ENCODE assay signal across 8 mouse cellular contexts in the genomic region with DNA sequence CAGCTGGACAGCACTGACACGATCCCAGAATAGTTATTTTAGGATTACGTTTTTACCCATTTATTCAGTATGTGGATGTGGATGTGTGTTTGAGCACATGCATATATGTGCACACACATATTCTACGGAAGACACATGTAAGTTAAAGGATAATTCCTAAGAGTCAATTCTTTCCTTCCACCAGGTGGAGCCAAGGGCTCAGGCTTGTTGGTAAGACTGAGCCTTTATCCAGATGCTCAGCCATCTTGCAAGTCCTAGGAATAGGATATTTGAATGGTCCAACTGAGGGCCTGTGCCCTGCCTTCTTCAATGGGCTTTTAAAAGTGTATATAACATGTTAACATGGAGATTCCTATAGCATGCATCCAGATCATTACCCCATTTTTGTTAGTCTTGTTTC. TPM values are rescaled to one million over a fixed set of nuclear protein-coding genes. Genes with fewer than 3 reads are reported as not detected.
A peak's percentile ranks its signal among the peaks of the same experiment; 100 is the strongest.
DNase-seq lines count a peak whose midpoint lies in the region; TF ChIP-seq lines count a peak whose summit lies in the region.

No protein-coding gene starts in this region.

- no peak for TF ChIP-seq POLR2A in lung, adult 2 months (IDR thresholded peaks at IDR 0.05; ENCODE audit: borderline replicate concordance, extremely low read depth, low read depth, low read length)
- TF ChIP-seq POLR2A in brain, embryonic 14.5 days (IDR thresholded peaks at IDR 0.05; ENCODE audit: borderline replicate concordance, extremely low read depth, insufficient read depth, insufficient read length, poor library complexity, severe bottlenecking), result no peak

- TF ChIP-seq CTCF in lung, adult 2 months (IDR thresholded peaks at IDR 0.05; ENCODE audit: insufficient read depth, low read length), result no peak
- TF ChIP-seq CTCF in brain, embryonic 14.5 days (IDR thresholded peaks at IDR 0.05; ENCODE audit: borderline replicate concordance, extremely low read depth, insufficient read depth, insufficient read length), result peak; percentile 24; the same call in 1 of the 2 replicates

- H3K4me3 ChIP-seq in lung, adult 2 months (replicated peaks; ENCODE audit: extremely low read depth, low read depth, low read length), result no peak overlapping the region

- peak; percentile 47 for DNase-seq in gastrocnemius, adult 18-20 months (ENCODE audit: low spot score)
- DNase-seq in gastrocnemius, adult 8-10 months (ENCODE audit: low spot score in 2 of 2), result no peak
- DNase-seq in lung, postnatal 10 days, result peak; percentile 50
- no peak for DNase-seq in lung, adult 2 months
- DNase-seq in brain, embryonic 14.5 days (ENCODE audit: low read depth), result peak; percentile 67
- DNase-seq in layer of hippocampus, adult 8-10 months (ENCODE audit: low spot score in 2 of 2), result peak; percentile 19 to 47
- DNase-seq in ovary, postnatal 36 days (ENCODE audit: low spot score), result no peak
- no peak for DNase-seq in urinary bladder, adult 2 months (ENCODE audit: low spot score)

- WGBS in lung, adult 2 months, result 86% methylated on average over 3 of the region's 3 CpGs

- no peaks in the 10 kb centered on the region for H3K4me1 ChIP-seq in lung, adult 2 months (ENCODE audit: control insufficient read depth, insufficient read depth, low read length)

RNA-seq across cellular contexts. Expression of a gene that starts 38.8 kb away (rescaled TPM):
- total RNA-seq in gastrocnemius, adult 18-20 months (2021), result 10 to 100 TPM; 13.1 to 15.7 TPM
- 10 to 100 TPM; 13.0 to 19.2 (median 17.3) TPM for total RNA-seq in gastrocnemius, adult 8-10 months (2022)
- polyA plus RNA-seq in lung, adult 2 months (2012; rRNA removed), result 5.7 and 7.5 TPM in 2 replicates
- polyA plus RNA-seq in brain, embryonic 14.5 days (2012; rRNA removed), result 7.5 and 7.8 TPM in 2 replicates
- 10 to 100 TPM; 16.8 to 20.3 (median 20.0) TPM for total RNA-seq in layer of hippocampus, adult 8-10 months (2022)
- polyA plus RNA-seq in urinary bladder, adult 2 months (2012; rRNA removed), result 8.3 and 8.6 TPM in 2 replicates

RNA-seq across cellular contexts. Expression of a gene that starts 43.9 kb away (rescaled TPM):
- total RNA-seq in gastrocnemius, adult 18-20 months (2021), result 1,000 to 10,000 TPM; 1,284 to 1,493 TPM
- 100 to 1,000 TPM; 853 to 990 (median 915) TPM for total RNA-seq in gastrocnemius, adult 8-10 months (2022)
- 40.0 and 61.4 TPM in 2 replicates for polyA plus RNA-seq in lung, adult 2 months (2012; rRNA removed)
- 3.4 and 4.8 TPM in 2 replicates for polyA plus RNA-seq in brain, embryonic 14.5 days (2012; rRNA removed)
- 10 to 100 TPM; 16.4 to 19.6 (median 17.7) TPM for total RNA-seq in layer of hippocampus, adult 8-10 months (2022)
- 2.4 and 2.8 TPM in 2 replicates for polyA plus RNA-seq in urinary bladder, adult 2 months (2012; rRNA removed)

Comparison
In these comparisons a context has a peak if more than half of its experiments do, and no peak if none do; other contexts are left out.
1. DNase-seq: peak in gastrocnemius, adult 18-20 months (single experiment), lung, postnatal 10 days (single experiment), brain, embryonic 14.5 days (single experiment) and layer of hippocampus, adult 8-10 months (2 of 2); none in gastrocnemius, adult 8-10 months (0 of 2), lung, adult 2 months (single experiment), ovary, postnatal 36 days (single experiment) and urinary bladder, adult 2 months (single experiment).
2. RNA of a gene that starts 43.9 kb away (total RNA-seq): 1,284 to 1,493 TPM in gastrocnemius, adult 18-20 months and 853 to 990 TPM in gastrocnemius, adult 8-10 months; 16.4 to 19.6 TPM in layer of hippocampus, adult 8-10 months; every median in the first group is over 10 times any median in the second.